Mouse (Mus musculus): ENCODE measurements around the gene Zfp580. TPM values are rescaled to one million over a fixed set of nuclear protein-coding genes. Genes with fewer than 3 reads are reported as not detected.
A peak's percentile ranks its signal among the peaks of the same experiment; 100 is the strongest.

The Zfp580 gene
- polyA plus RNA-seq, 1 experiment from 2014 or later = 41.2 TPM

- under 1% methylated on average over 49 of the region's 49 CpGs for WGBS
- H3K9me3 ChIP-seq (replicated peaks) = no peaks in the 10 kb centered on the region
- no peaks in the 10 kb centered on the region for H3K27me3 ChIP-seq (ENCODE audit: low read depth, poor library complexity, severe bottlenecking)
- peak; percentile 100 for DNase-seq (ENCODE audit: low spot score)
- peak within 1 kb of the TSS; percentile 96 for H3K27ac ChIP-seq (replicated peaks)
- H3K36me3 ChIP-seq = peaks cover 51% of the 10 kb centered on the region
- H3K4me1 ChIP-seq = peaks cover 31% of the 10 kb centered on the region
- peak within 1 kb of the TSS; percentile 93 for H3K4me3 ChIP-seq
Observed at GRCm38 (mm10) chr7:5020000-5020681, 31.2 kb upstream of the Zfp580 start, which contains the start of the genes Zfp865 and Ccdc106. Gene Zfp865 (plus strand): TSS chr7:5020376. Gene Ccdc106 (plus strand): TSS chr7:5020553.

GRCm38 (mm10) chr7:5020685-5021084, 30.7 kb upstream of the Zfp580 start:
- H3K27ac ChIP-seq (replicated peaks) = peak overlapping the region; percentile 96
- peaks cover 30% of the 10 kb centered on the region for H3K4me1 ChIP-seq
- no peak for DNase-seq (ENCODE audit: low spot score)
- no peaks in the 10 kb centered on the region for H3K27me3 ChIP-seq (ENCODE audit: low read depth, poor library complexity, severe bottlenecking)
- no peaks in the 10 kb centered on the region for H3K9me3 ChIP-seq (replicated peaks)
- WGBS = 1% methylated on average over 13 of the region's 15 CpGs
- peak overlapping the region; percentile 93 for H3K4me3 ChIP-seq
- peaks cover 56% of the 10 kb centered on the region for H3K36me3 ChIP-seq

- WGBS = 57% methylated on average over 5 of the region's 5 CpGs
- H3K27ac ChIP-seq (replicated peaks) = peak overlapping the region; percentile 96
- DNase-seq (ENCODE audit: low spot score) = no peak
Observed at GRCm38 (mm10) chr7:5021197-5021596, 30.1 kb upstream of the Zfp580 start.

GRCm38 (mm10) chr7:5029543-5029942, 21.8 kb upstream of the Zfp580 start:
- Histone ChIP-seq H3K4me3 (no peak overlapping the region), H3K27ac (replicated peaks) (no peak overlapping the region), H3K27me3 (ENCODE audit: low read depth, poor library complexity, severe bottlenecking) (peaks cover 16% of the 10 kb centered on the region), H3K9me3 (replicated peaks) (peaks cover 41% of the 10 kb centered on the region), H3K36me3 (peaks cover 99% of the 10 kb centered on the region), H3K4me1 (no peaks in the 10 kb centered on the region)
- DNase-seq (ENCODE audit: low spot score) = no peak
- 95% methylated on average over 22 of the region's 22 CpGs for WGBS

More at GRCm38 (mm10) chr7:5021197-5021596, 30.1 kb upstream of the Zfp580 start:
- Histone ChIP-seq H3K27me3 (ENCODE audit: low read depth, poor library complexity, severe bottlenecking) (no peaks in the 10 kb centered on the region), H3K4me3 (peak overlapping the region; percentile 93), H3K4me1 (peaks cover 25% of the 10 kb centered on the region), H3K36me3 (peaks cover 61% of the 10 kb centered on the region), H3K9me3 (replicated peaks) (no peaks in the 10 kb centered on the region)

GRCm38 (mm10) chr7:5029946-5030345, 21.4 kb upstream of the Zfp580 start:
- H3K4me3 ChIP-seq = peak overlapping the region; percentile 27; the same call in 1 of the 2 replicates

GRCm38 (mm10) chr7:5030554-5031275, 20.6 kb upstream of the Zfp580 start:
- no peaks in the 10 kb centered on the region for H3K4me1 ChIP-seq

More at GRCm38 (mm10) chr7:5029946-5030345, 21.4 kb upstream of the Zfp580 start:
- no peak for DNase-seq (ENCODE audit: low spot score)
- H3K36me3 ChIP-seq = peaks cover 99% of the 10 kb centered on the region
- H3K27me3 ChIP-seq (ENCODE audit: low read depth, poor library complexity, severe bottlenecking) = peaks cover 16% of the 10 kb centered on the region
- no peaks in the 10 kb centered on the region for H3K4me1 ChIP-seq
- 92% methylated on average over 21 of the region's 21 CpGs for WGBS
- peaks cover 41% of the 10 kb centered on the region for H3K9me3 ChIP-seq (replicated peaks)
- no peak overlapping the region for H3K27ac ChIP-seq (replicated peaks)

GRCm38 (mm10) chr7:5031496-5031895, 19.8 kb upstream of the Zfp580 start:
- 70% methylated on average over 46 of the region's 46 CpGs for WGBS
- peaks cover 48% of the 10 kb centered on the region for H3K9me3 ChIP-seq (replicated peaks)
- peaks cover 16% of the 10 kb centered on the region for H3K27me3 ChIP-seq (ENCODE audit: low read depth, poor library complexity, severe bottlenecking)
- H3K27ac ChIP-seq (replicated peaks) = no peak overlapping the region
- peaks cover 99% of the 10 kb centered on the region for H3K36me3 ChIP-seq
- no peak overlapping the region for H3K4me3 ChIP-seq
- DNase-seq (ENCODE audit: low spot score) = no peak
- H3K4me1 ChIP-seq = no peaks in the 10 kb centered on the region

More at GRCm38 (mm10) chr7:5030554-5031275, 20.6 kb upstream of the Zfp580 start:
- Histone ChIP-seq H3K27ac (replicated peaks) (no peak overlapping the region), H3K36me3 (peaks cover 99% of the 10 kb centered on the region), H3K9me3 (replicated peaks) (peaks cover 44% of the 10 kb centered on the region), H3K27me3 (ENCODE audit: low read depth, poor library complexity, severe bottlenecking) (peaks cover 16% of the 10 kb centered on the region), H3K4me3 (peak overlapping the region; percentile 27)
- 84% methylated on average over 63 of the region's 63 CpGs for WGBS
- no peak for DNase-seq (ENCODE audit: low spot score)

- Histone ChIP-seq H3K4me3 (no peak within 1 kb of the TSS), H3K4me1 (peaks cover 11% of the 10 kb centered on the region), H3K27me3 (ENCODE audit: low read depth, poor library complexity, severe bottlenecking) (peaks cover 16% of the 10 kb centered on the region), H3K36me3 (peaks cover 77% of the 10 kb centered on the region), H3K9me3 (replicated peaks) (peaks cover 47% of the 10 kb centered on the region), H3K27ac (replicated peaks) (no peak within 1 kb of the TSS)
- 87% methylated on average over 3 of the region's 3 CpGs for WGBS
- DNase-seq (ENCODE audit: low spot score) = no peak
Observed at GRCm38 (mm10) chr7:5033818-5034217, 17.5 kb upstream of the Zfp580 start, which contains the start of gene 4632433K11Rik. Gene 4632433K11Rik (plus strand): TSS chr7:5034118.

GRCm38 (mm10) chr7:5035628-5036027, 15.7 kb upstream of the Zfp580 start:
- H3K4me3 ChIP-seq = no peak overlapping the region
- H3K9me3 ChIP-seq (replicated peaks) = peaks cover 28% of the 10 kb centered on the region
- H3K36me3 ChIP-seq = peaks cover 66% of the 10 kb centered on the region
- no peak overlapping the region for H3K27ac ChIP-seq (replicated peaks)
- peaks cover 5% of the 10 kb centered on the region; the same call in 1 of the 2 replicates for H3K27me3 ChIP-seq (ENCODE audit: low read depth, poor library complexity, severe bottlenecking)
- 97% methylated on average over 17 of the region's 17 CpGs for WGBS
- peaks cover 21% of the 10 kb centered on the region for H3K4me1 ChIP-seq
- no peak for DNase-seq (ENCODE audit: low spot score)

GRCm38 (mm10) chr7:5036136-5036535, 15.2 kb upstream of the Zfp580 start:
- Histone ChIP-seq H3K36me3 (peaks cover 64% of the 10 kb centered on the region), H3K4me3 (no peak overlapping the region), H3K27me3 (ENCODE audit: low read depth, poor library complexity, severe bottlenecking) (0 out of 2 replicates have a peak, but pooled peaks cover under 1% of the 10 kb centered on the region), H3K27ac (replicated peaks) (no peak overlapping the region), H3K9me3 (replicated peaks) (peaks cover 23% of the 10 kb centered on the region), H3K4me1 (peaks cover 21% of the 10 kb centered on the region)
- no peak for DNase-seq (ENCODE audit: low spot score)
- 94% methylated on average over 9 of the region's 9 CpGs for WGBS

GRCm38 (mm10) chr7:5037026-5037425, 14.3 kb upstream of the Zfp580 start:
- H3K27ac ChIP-seq (replicated peaks) = no peak overlapping the region
- peaks cover 14% of the 10 kb centered on the region for H3K9me3 ChIP-seq (replicated peaks)
- WGBS = 94% methylated on average over 7 of the region's 7 CpGs
- peaks cover 61% of the 10 kb centered on the region for H3K36me3 ChIP-seq
- no peak overlapping the region for H3K4me3 ChIP-seq
- H3K27me3 ChIP-seq (ENCODE audit: low read depth, poor library complexity, severe bottlenecking) = no peaks in the 10 kb centered on the region
- H3K4me1 ChIP-seq = peaks cover 21% of the 10 kb centered on the region
- DNase-seq (ENCODE audit: low spot score) = no peak

- Histone ChIP-seq H3K4me1 (peaks cover 21% of the 10 kb centered on the region), H3K27me3 (ENCODE audit: low read depth, poor library complexity, severe bottlenecking) (no peaks in the 10 kb centered on the region), H3K4me3 (peak overlapping the region; percentile 64), H3K27ac (replicated peaks) (peak overlapping the region; percentile 94), H3K36me3 (peaks cover 57% of the 10 kb centered on the region), H3K9me3 (replicated peaks) (peaks cover 10% of the 10 kb centered on the region; the same call in 1 of the 2 replicates)
- 92% methylated on average over 8 of the region's 8 CpGs for WGBS
- no peak for DNase-seq (ENCODE audit: low spot score)
Observed at GRCm38 (mm10) chr7:5037467-5037866, 13.9 kb upstream of the Zfp580 start.
